Mouse (Mus musculus) thymus, postnatal 10 days (tissue): ENCODE data around the gene Pnkp.
A peak's percentile ranks its signal among the peaks of the same experiment; 100 is the strongest.

Experiments used
- DNase-seq, 2 experiments: peaks; one replicate each; pipeline ENCODE4 v3.0.0; 2021; ENCODE audit warnings: low spot score in 2 of 2

Gene Pnkp

GRCm38 (mm10) chr7:44853065-44853464, 3.9 kb upstream of the Pnkp start:
- no peak for DNase-seq

GRCm38 (mm10) chr7:44853596-44854355, 3.2 kb upstream of the Pnkp start:
- DNase-seq, result no peak

- peak; percentile 73 to 75 for DNase-seq
Measured at GRCm38 (mm10) chr7:44854356-44855031, 2.4 kb upstream of the Pnkp start.

- DNase-seq, result no peak
Measured at GRCm38 (mm10) chr7:44855036-44855435, 1.9 kb upstream of the Pnkp start.

- peak in 1 of 2 experiments; percentile 48 for DNase-seq
Measured at GRCm38 (mm10) chr7:44856265-44856916, 548 bp upstream of the Pnkp start.

- DNase-seq, result peak in 1 of 2 experiments; percentile 48
Measured at GRCm38 (mm10) chr7:44857905-44858304, 966 bp downstream of the Pnkp start.

- no peak for DNase-seq
Measured at GRCm38 (mm10) chr7:44859896-44860295, 3.0 kb downstream of the Pnkp start.

- DNase-seq, result peak in 1 of 2 experiments; percentile 75
Measured at GRCm38 (mm10) chr7:44860576-44861428, 3.9 kb downstream of the Pnkp start.

GRCm38 (mm10) chr7:44861429-44861816, 4.5 kb downstream of the Pnkp start:
- DNase-seq, result no peak

GRCm38 (mm10) chr7:44862434-44862833, 5.5 kb downstream of the Pnkp start:
- no peak for DNase-seq

GRCm38 (mm10) chr7:44863210-44863609, 6.3 kb downstream of the Pnkp start:
- no peak for DNase-seq

GRCm38 (mm10) chr7:44863982-44864494, 7.1 kb downstream of the Pnkp start:
- no peak for DNase-seq

GRCm38 (mm10) chr7:44864595-44865542, 7.9 kb downstream of the Pnkp start:
- DNase-seq, result no peak

- no peak for DNase-seq
Measured at GRCm38 (mm10) chr7:44866276-44867009, 9.5 kb downstream of the Pnkp start.

- DNase-seq, result no peak
Measured at GRCm38 (mm10) chr7:44867010-44867702, 10.2 kb downstream of the Pnkp start.

- DNase-seq, result no peak
Measured at GRCm38 (mm10) chr7:44867802-44868201, 10.9 kb downstream of the Pnkp start.

GRCm38 (mm10) chr7:44868465-44868864, 11.5 kb downstream of the Pnkp start:
- no peak for DNase-seq

- DNase-seq, result peak; percentile 45 to 47
Measured at GRCm38 (mm10) chr7:44868919-44869696, 12.2 kb downstream of the Pnkp start.
